Mouse (Mus musculus) ovary, adult 2 months (tissue): Measurements from ENCODE around the gene Osbpl6. TPM values are rescaled to one million over a fixed set of nuclear protein-coding genes. Genes with fewer than 3 reads are reported as not detected.

Experiments
- polyA plus RNA-seq: library from polyadenylated mRNA; depleted of rRNA; stranded (reverse); fragments of >200 nt; gene quantifications from 2 replicates; pipeline ENCODE4 v1.2.3, GENCODE M21; 2012; rRNA removed

Osbpl6 gene
- 19.4 and 21.5 TPM in 2 replicates for polyA plus RNA-seq

GRCm38 (mm10) chr2:76406151-76406936 is at the start of gene Osbpl6:
TSS of gene Osbpl6 (plus strand) at chr2:76406508.

GRCm38 (mm10) chr2:76360226-76360625 is 46.1 kb upstream of the Osbpl6 start, which contains the start of gene Cyct:
TSS of gene Cyct (minus strand) at chr2:76360450.

GRCm38 (mm10) chr2:76369821-76370655 is 36.3 kb upstream of the Osbpl6 start, which contains the start of gene Rbm45:
TSS of gene Rbm45 (plus strand) at chr2:76369984.

DNA sequence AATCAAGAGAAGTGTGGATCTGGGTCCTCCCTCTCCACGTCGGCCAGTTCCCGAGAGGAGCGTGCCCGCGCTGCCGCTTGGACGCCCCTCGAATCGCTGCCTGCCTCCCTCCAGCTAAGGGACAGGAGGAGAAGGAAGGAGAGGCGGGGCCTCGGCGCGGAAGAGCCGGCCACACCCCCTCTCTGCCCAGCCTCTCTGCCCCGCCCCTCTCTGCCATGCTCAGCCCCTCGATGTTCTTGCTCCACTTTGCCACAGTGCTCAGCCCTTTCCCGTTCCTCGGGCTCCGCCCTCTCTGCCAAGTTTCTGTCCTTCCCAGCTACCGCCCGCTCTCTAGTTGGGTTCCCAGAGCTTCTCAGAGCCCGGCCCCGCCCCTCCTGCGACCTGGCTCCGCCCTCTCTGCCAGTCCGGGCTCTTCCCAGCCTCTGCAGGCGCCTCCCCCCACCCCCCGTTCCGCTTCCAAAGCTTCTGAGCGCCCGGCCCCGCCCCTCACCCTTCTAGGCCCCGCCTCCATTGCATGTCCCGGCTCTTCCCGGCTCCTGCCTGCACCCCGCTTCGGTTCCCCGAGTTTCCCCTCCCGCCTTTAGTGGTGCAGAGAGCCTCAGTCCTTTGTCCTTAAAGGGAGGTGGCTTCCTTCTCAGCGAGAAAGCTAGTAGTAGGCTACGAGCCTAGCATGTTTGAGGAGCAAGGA is 241.7 kb downstream of the Osbpl6 start, which contains the start of the genes Prkra and Pjvk:
Gene Prkra, minus strand, starts transcription at position 133 of the 688 bp plus-strand sequence.
Gene Pjvk, plus strand, starts transcription at position 594 of the 688 bp plus-strand sequence.

Other genes starting within 250 kb of the Osbpl6 start
- 0.14 and 0.31 TPM in 2 replicates for gene Pde11a, start 67.7 kb upstream of the Osbpl6 start, polyA plus RNA-seq
- gene Cyct, start 46.1 kb upstream of the Osbpl6 start, polyA plus RNA-seq: not detected in 2 replicates
- gene Rbm45, start 36.5 kb upstream of the Osbpl6 start, polyA plus RNA-seq: 15.3 and 19.1 TPM in 2 replicates
- gene Prkra, start 241.5 kb downstream of the Osbpl6 start, polyA plus RNA-seq: 20.5 and 25.2 TPM in 2 replicates
- not detected in 2 replicates for gene Pjvk, start 242.0 kb downstream of the Osbpl6 start, polyA plus RNA-seq